Mouse (Mus musculus): ENCODE measurements around the gene 0610040J01Rik. TPM values are rescaled to one million over a fixed set of nuclear protein-coding genes. Genes with fewer than 3 reads are reported as not detected.

Gene 0610040J01Rik
- polyA plus RNA-seq, 1 experiment from 2014 or later: 2.8 TPM

DNA sequence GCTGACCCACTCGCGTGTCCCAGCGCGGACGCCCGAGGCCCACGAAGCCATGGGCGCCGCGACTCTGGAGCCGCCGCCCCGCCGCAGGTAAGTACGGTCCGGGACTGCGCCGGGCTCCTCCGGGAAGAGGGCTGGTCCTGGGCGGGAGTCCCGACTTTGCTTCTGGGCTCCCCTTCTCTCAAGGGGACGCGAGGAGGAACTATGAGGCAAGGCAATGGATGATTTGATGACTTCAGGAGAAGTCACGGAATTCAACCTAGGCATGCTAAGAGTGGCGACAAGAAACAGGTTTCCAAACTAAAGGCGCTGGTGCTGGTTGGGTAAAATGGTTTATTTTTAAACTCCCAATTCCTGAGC is 324 bp downstream of the 0610040J01Rik start:
- H3K4me3 ChIP-seq (ENCODE audit: low read depth, low read length): peak overlapping the region; percentile 50
- peaks cover 10% of the 10 kb centered on the region; the same call in 1 of the 2 replicates for H3K27me3 ChIP-seq (replicated peaks; ENCODE audit: control insufficient read depth, insufficient read depth, low read length)
- peak overlapping the region; percentile 58 for H3K9ac ChIP-seq (ENCODE audit: low read length)
- no peaks in the 10 kb centered on the region for H3K4me1 ChIP-seq (ENCODE audit: control insufficient read depth, insufficient read depth, low read length)
- 1% methylated on average over 26 of the region's 26 CpGs for WGBS
- DNase-seq (ENCODE audit: low spot score): no peak
- no peaks in the 10 kb centered on the region for H3K9me3 ChIP-seq (replicated peaks; ENCODE audit: control insufficient read depth, low read length)
- H3K36me3 ChIP-seq (ENCODE audit: control insufficient read depth, insufficient read depth, low read length): no peaks in the 10 kb centered on the region
- peak overlapping the region; percentile 95 for H3K4me2 ChIP-seq (ENCODE audit: low read length)
- ATAC-seq: no peak
- H3K27ac ChIP-seq (ENCODE audit: low read depth, low read length): no peak overlapping the region

DNA sequence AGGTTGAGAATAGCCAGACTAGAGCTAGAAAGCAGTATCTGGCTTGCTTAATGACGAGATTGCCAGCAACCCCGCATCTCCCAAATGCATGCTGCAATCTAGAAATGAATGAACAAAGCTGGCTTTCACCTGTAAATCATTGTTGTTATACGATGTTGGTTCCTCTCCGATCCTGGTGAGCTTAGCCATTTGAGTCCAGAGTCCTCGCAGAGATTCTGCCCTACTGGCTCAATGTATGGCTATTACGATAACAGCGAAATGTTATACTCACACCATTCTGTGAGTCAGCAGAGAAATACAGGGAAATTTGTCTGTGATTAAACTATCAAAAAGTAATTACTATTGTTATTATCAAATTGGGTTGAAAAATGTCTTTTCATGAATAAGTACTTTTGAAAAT is 4.5 kb downstream of the 0610040J01Rik start:
- H3K36me3 ChIP-seq (ENCODE audit: control insufficient read depth, insufficient read depth, low read length): no peaks in the 10 kb centered on the region
- no peaks in the 10 kb centered on the region for H3K9me3 ChIP-seq (replicated peaks; ENCODE audit: control insufficient read depth, low read length)
- WGBS: 88% methylated on average over 7 of the region's 7 CpGs
- no peak for DNase-seq (ENCODE audit: low spot score)
- no peak overlapping the region for H3K4me3 ChIP-seq (ENCODE audit: low read depth, low read length)
- ATAC-seq: no peak
- no peaks in the 10 kb centered on the region for H3K4me1 ChIP-seq (ENCODE audit: control insufficient read depth, insufficient read depth, low read length)
- H3K9ac ChIP-seq (ENCODE audit: low read length): no peak overlapping the region
- peaks cover 10% of the 10 kb centered on the region; the same call in 1 of the 2 replicates for H3K27me3 ChIP-seq (replicated peaks; ENCODE audit: control insufficient read depth, insufficient read depth, low read length)
- no peak overlapping the region for H3K27ac ChIP-seq (ENCODE audit: low read depth, low read length)
- no peak overlapping the region for H3K4me2 ChIP-seq (ENCODE audit: low read length)

GRCm38 (mm10) chr5:63817270-63817669 is 5.1 kb downstream of the 0610040J01Rik start:
- Histone ChIP-seq H3K9ac (ENCODE audit: low read length) (no peak overlapping the region), H3K27ac (ENCODE audit: low read depth, low read length) (no peak overlapping the region), H3K27me3 (replicated peaks; ENCODE audit: control insufficient read depth, insufficient read depth, low read length) (peaks cover 9% of the 10 kb centered on the region; the same call in 1 of the 2 replicates), H3K4me2 (ENCODE audit: low read length) (no peak overlapping the region), H3K36me3 (ENCODE audit: control insufficient read depth, insufficient read depth, low read length) (no peaks in the 10 kb centered on the region), H3K9me3 (replicated peaks; ENCODE audit: control insufficient read depth, low read length) (no peaks in the 10 kb centered on the region), H3K4me3 (ENCODE audit: low read depth, low read length) (no peak overlapping the region), H3K4me1 (ENCODE audit: control insufficient read depth, insufficient read depth, low read length) (no peaks in the 10 kb centered on the region)
- WGBS: 69% methylated on average over 5 of the region's 5 CpGs
- DNase-seq (ENCODE audit: low spot score): no peak
- ATAC-seq: no peak

DNA sequence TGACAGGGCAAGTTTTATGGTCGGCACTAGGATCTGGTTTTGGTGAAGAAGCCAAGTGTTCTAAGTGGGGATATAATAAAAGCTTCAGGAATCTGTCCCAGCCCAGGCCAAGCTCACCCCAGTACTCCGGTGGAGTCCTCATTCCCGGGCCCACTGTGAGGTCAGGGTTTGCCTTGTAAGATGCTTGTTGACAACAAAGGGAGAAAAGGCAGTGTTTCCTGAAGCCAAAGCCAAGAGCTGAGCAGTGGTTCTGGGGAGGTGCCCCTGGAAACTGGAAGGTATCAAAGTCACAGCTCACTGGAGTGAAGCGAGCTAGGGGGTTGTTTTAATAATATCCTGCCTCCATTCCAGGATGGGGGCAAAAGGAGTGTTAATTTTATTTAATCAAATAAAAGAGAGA is 6.8 kb downstream of the 0610040J01Rik start:
- Histone ChIP-seq H3K4me2 (ENCODE audit: low read length) (no peak overlapping the region), H3K27ac (ENCODE audit: low read depth, low read length) (no peak overlapping the region), H3K27me3 (replicated peaks; ENCODE audit: control insufficient read depth, insufficient read depth, low read length) (no peaks in the 10 kb centered on the region), H3K4me1 (ENCODE audit: control insufficient read depth, insufficient read depth, low read length) (no peaks in the 10 kb centered on the region), H3K9ac (ENCODE audit: low read length) (no peak overlapping the region), H3K4me3 (ENCODE audit: low read depth, low read length) (no peak overlapping the region), H3K36me3 (ENCODE audit: control insufficient read depth, insufficient read depth, low read length) (no peaks in the 10 kb centered on the region), H3K9me3 (replicated peaks; ENCODE audit: control insufficient read depth, low read length) (no peaks in the 10 kb centered on the region)
- 73% methylated on average over 4 of the region's 4 CpGs for WGBS
- no peak for ATAC-seq
- no peak for DNase-seq (ENCODE audit: low spot score)

DNA sequence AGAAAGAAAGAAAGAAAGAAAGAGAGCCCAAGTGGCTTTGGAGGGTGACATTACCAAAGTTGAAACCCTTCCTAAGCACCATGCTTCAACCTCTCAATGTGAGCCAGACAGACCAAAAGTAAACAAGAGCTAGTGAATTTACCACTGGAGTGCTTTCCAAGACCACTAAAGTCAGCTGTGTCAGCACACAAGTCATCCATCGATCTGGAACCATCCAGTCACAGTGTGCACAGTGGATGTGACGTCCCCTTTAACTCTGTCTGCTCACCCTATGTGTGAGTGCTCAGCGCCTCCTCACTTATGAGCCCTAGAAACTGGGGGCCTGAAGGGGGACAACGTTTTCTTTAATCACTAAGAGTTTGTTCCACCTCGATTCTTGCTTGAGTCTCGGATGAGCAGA is 7.4 kb downstream of the 0610040J01Rik start:
- Histone ChIP-seq H3K27ac (ENCODE audit: low read depth, low read length) (no peak overlapping the region), H3K4me3 (ENCODE audit: low read depth, low read length) (no peak overlapping the region), H3K4me2 (ENCODE audit: low read length) (no peak overlapping the region), H3K4me1 (ENCODE audit: control insufficient read depth, insufficient read depth, low read length) (no peaks in the 10 kb centered on the region), H3K9ac (ENCODE audit: low read length) (no peak overlapping the region), H3K27me3 (replicated peaks; ENCODE audit: control insufficient read depth, insufficient read depth, low read length) (no peaks in the 10 kb centered on the region), H3K9me3 (replicated peaks; ENCODE audit: control insufficient read depth, low read length) (no peaks in the 10 kb centered on the region), H3K36me3 (ENCODE audit: control insufficient read depth, insufficient read depth, low read length) (no peaks in the 10 kb centered on the region)
- no peak for DNase-seq (ENCODE audit: low spot score)
- 85% methylated on average over 6 of the region's 6 CpGs for WGBS
- no peak for ATAC-seq

GRCm38 (mm10) chr5:63821176-63821575 is 9.0 kb downstream of the 0610040J01Rik start:
- Histone ChIP-seq H3K9me3 (replicated peaks; ENCODE audit: control insufficient read depth, low read length) (no peaks in the 10 kb centered on the region), H3K27me3 (replicated peaks; ENCODE audit: control insufficient read depth, insufficient read depth, low read length) (no peaks in the 10 kb centered on the region), H3K36me3 (ENCODE audit: control insufficient read depth, insufficient read depth, low read length) (no peaks in the 10 kb centered on the region), H3K9ac (ENCODE audit: low read length) (no peak overlapping the region), H3K27ac (ENCODE audit: low read depth, low read length) (no peak overlapping the region), H3K4me1 (ENCODE audit: control insufficient read depth, insufficient read depth, low read length) (no peaks in the 10 kb centered on the region), H3K4me3 (ENCODE audit: low read depth, low read length) (no peak overlapping the region), H3K4me2 (ENCODE audit: low read length) (no peak overlapping the region)
- ATAC-seq (no peak), DNase-seq (ENCODE audit: low spot score) (no peak)
- 89% methylated on average over 5 of the region's 5 CpGs for WGBS

DNA sequence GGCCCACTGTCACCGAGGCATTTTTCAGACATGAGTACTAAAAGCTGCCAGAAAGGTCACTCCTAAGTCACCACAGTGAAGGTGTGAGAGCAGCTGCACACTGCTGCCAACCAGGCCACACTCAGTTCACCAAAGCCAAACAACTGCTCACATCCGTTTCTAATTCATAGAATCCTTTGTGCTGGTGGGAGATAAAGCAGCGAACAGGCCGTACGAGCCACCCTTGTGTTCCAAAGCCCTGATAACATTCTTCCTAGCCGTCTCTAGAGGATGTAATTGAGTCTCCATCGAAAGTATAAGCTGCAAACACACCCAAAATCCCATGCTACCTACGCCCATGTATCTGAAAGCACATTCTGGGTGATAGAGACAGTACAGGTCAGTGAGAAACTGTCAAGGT is 9.7 kb downstream of the 0610040J01Rik start:
- no peak overlapping the region for H3K4me2 ChIP-seq (ENCODE audit: low read length)
- no peaks in the 10 kb centered on the region for H3K27me3 ChIP-seq (replicated peaks; ENCODE audit: control insufficient read depth, insufficient read depth, low read length)
- no peak overlapping the region for H3K4me3 ChIP-seq (ENCODE audit: low read depth, low read length)
- no peak overlapping the region for H3K27ac ChIP-seq (ENCODE audit: low read depth, low read length)
- H3K4me1 ChIP-seq (ENCODE audit: control insufficient read depth, insufficient read depth, low read length): no peaks in the 10 kb centered on the region
- ATAC-seq (no peak), DNase-seq (ENCODE audit: low spot score) (no peak)
- no peak overlapping the region for H3K9ac ChIP-seq (ENCODE audit: low read length)
- WGBS: 84% methylated on average over 8 of the region's 8 CpGs
- no peaks in the 10 kb centered on the region for H3K36me3 ChIP-seq (ENCODE audit: control insufficient read depth, insufficient read depth, low read length)
- no peaks in the 10 kb centered on the region for H3K9me3 ChIP-seq (replicated peaks; ENCODE audit: control insufficient read depth, low read length)

- no peaks in the 10 kb centered on the region for H3K9me3 ChIP-seq (replicated peaks; ENCODE audit: control insufficient read depth, low read length)
- H3K9ac ChIP-seq (ENCODE audit: low read length): no peak overlapping the region
- no peaks in the 10 kb centered on the region for H3K27me3 ChIP-seq (replicated peaks; ENCODE audit: control insufficient read depth, insufficient read depth, low read length)
- WGBS: 61% methylated on average over 10 of the region's 10 CpGs
- no peak overlapping the region for H3K27ac ChIP-seq (ENCODE audit: low read depth, low read length)
- no peaks in the 10 kb centered on the region for H3K36me3 ChIP-seq (ENCODE audit: control insufficient read depth, insufficient read depth, low read length)
- no peak overlapping the region for H3K4me2 ChIP-seq (ENCODE audit: low read length)
- ATAC-seq (no peak), DNase-seq (ENCODE audit: low spot score) (peak; percentile 10)
- no peaks in the 10 kb centered on the region for H3K4me1 ChIP-seq (ENCODE audit: control insufficient read depth, insufficient read depth, low read length)
- no peak overlapping the region for H3K4me3 ChIP-seq (ENCODE audit: low read depth, low read length)
These were observed 11.5 kb downstream of the 0610040J01Rik start for GRCm38 (mm10) chr5:63823362-63824332.

DNA sequence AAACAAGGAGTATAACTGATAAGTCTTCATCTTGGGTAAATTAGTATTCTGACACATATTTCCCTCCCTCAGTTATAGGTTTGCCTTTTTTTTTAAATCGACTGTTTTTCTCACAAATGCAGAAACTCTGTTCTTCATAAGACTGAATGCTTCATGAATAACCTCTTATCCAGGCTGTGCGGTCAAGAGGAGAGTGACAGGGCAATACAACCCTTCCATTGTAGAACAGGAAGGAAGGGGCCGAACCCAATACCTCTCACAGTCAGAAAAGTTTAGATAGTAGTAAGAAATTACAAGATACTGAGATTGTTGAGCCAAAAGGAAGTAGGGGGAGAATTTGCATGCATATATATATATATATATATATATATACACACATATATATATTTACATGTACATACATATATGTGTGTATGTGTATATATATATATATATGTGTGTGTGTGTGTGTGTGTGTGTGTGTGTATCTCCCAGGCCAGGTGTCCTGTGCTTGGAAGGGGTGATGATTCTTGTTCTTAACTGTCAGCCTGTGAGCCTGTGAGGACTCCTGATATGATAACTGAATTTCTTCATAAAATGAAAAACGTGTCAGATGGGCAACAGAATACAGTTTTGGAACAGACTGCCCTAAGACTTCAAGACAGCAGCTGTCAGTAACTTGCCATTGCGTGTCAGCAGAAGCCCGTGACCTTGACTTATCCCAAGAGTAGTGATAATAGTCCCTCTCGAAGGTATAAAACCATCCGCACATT is 12.6 kb downstream of the 0610040J01Rik start:
- Histone ChIP-seq H3K27me3 (replicated peaks; ENCODE audit: control insufficient read depth, insufficient read depth, low read length) (no peaks in the 10 kb centered on the region), H3K4me2 (ENCODE audit: low read length) (no peak overlapping the region), H3K9ac (ENCODE audit: low read length) (no peak overlapping the region), H3K9me3 (replicated peaks; ENCODE audit: control insufficient read depth, low read length) (no peaks in the 10 kb centered on the region), H3K4me3 (ENCODE audit: low read depth, low read length) (no peak overlapping the region), H3K36me3 (ENCODE audit: control insufficient read depth, insufficient read depth, low read length) (no peaks in the 10 kb centered on the region), H3K4me1 (ENCODE audit: control insufficient read depth, insufficient read depth, low read length) (no peaks in the 10 kb centered on the region), H3K27ac (ENCODE audit: low read depth, low read length) (no peak overlapping the region)
- 84% methylated on average over 8 of the region's 8 CpGs for WGBS
- ATAC-seq (no peak), DNase-seq (ENCODE audit: low spot score) (no peak)

Measured in forebrain, embryonic 14.5 days (tissue).